Mouse (Mus musculus): ENCODE data around the gene Notch1.

Gene Notch1

GRCm38 (mm10) chr2:26531829-26532228, 15.4 kb upstream of the Notch1 start:
- no peak for DNase-seq (ENCODE audit: low spot score)

- DNase-seq (ENCODE audit: low spot score): no peak
These were observed 13.4 kb upstream of the Notch1 start for GRCm38 (mm10) chr2:26529881-26530280.

GRCm38 (mm10) chr2:26529221-26529805, 12.8 kb upstream of the Notch1 start:
- DNase-seq (ENCODE audit: low spot score): no peak

- DNase-seq (ENCODE audit: low spot score): no peak
These were observed 10.2 kb upstream of the Notch1 start for GRCm38 (mm10) chr2:26526443-26527257.

- DNase-seq (ENCODE audit: low spot score): no peak
These were observed 9.0 kb upstream of the Notch1 start for GRCm38 (mm10) chr2:26525355-26526018.

- no peak for DNase-seq (ENCODE audit: low spot score)
These were observed 5.9 kb upstream of the Notch1 start for GRCm38 (mm10) chr2:26522327-26522726.

GRCm38 (mm10) chr2:26519753-26520152, 3.3 kb upstream of the Notch1 start:
- DNase-seq (ENCODE audit: low spot score): no peak

GRCm38 (mm10) chr2:26516987-26517386, 524 bp upstream of the Notch1 start:
- no peak for DNase-seq (ENCODE audit: low spot score)

- no peak for DNase-seq (ENCODE audit: low spot score)
These were observed 1.1 kb downstream of the Notch1 start for GRCm38 (mm10) chr2:26515335-26515734.

GRCm38 (mm10) chr2:26513105-26513745, 3.2 kb downstream of the Notch1 start:
- DNase-seq (ENCODE audit: low spot score): no peak

GRCm38 (mm10) chr2:26508661-26509060, 7.8 kb downstream of the Notch1 start:
- DNase-seq (ENCODE audit: low spot score): no peak

- no peak for DNase-seq (ENCODE audit: low spot score)
These were observed 8.5 kb downstream of the Notch1 start for GRCm38 (mm10) chr2:26507961-26508391.

GRCm38 (mm10) chr2:26507481-26507886, 9.0 kb downstream of the Notch1 start:
- DNase-seq (ENCODE audit: low spot score): no peak

GRCm38 (mm10) chr2:26506746-26507280, 9.7 kb downstream of the Notch1 start:
- DNase-seq (ENCODE audit: low spot score): no peak

GRCm38 (mm10) chr2:26504772-26505480, 11.5 kb downstream of the Notch1 start:
- DNase-seq (ENCODE audit: low spot score): no peak

- no peak for DNase-seq (ENCODE audit: low spot score)
These were observed 12.5 kb downstream of the Notch1 start for GRCm38 (mm10) chr2:26503661-26504575.

GRCm38 (mm10) chr2:26502863-26503631, 13.4 kb downstream of the Notch1 start:
- no peak for DNase-seq (ENCODE audit: low spot score)

GRCm38 (mm10) chr2:26502299-26502862, 14.1 kb downstream of the Notch1 start:
- DNase-seq (ENCODE audit: low spot score): no peak

- DNase-seq (ENCODE audit: low spot score): no peak
These were observed 14.8 kb downstream of the Notch1 start for GRCm38 (mm10) chr2:26501651-26502141.
